Mouse (Mus musculus): ENCODE measurements around the gene Rspo4. TPM values are rescaled to one million over a fixed set of nuclear protein-coding genes. Genes with fewer than 3 reads are reported as not detected.

Rspo4 gene
- total and polyA plus RNA-seq, 3 experiments = 0.11 TPM; not detected in 2

GRCm38 (mm10) chr2:151874551-151874950 is 31.8 kb downstream of the Rspo4 start:
- TF ChIP-seq GATA2 (IDR thresholded peaks at IDR 0.05; ENCODE audit: borderline replicate concordance, low read depth, low read length) (no peak), TAL1 (conservative IDR thresholded peaks at IDR 0.05; ENCODE audit: low read depth, low read length) (no peak), GATA1 (IDR thresholded peaks at IDR 0.05; ENCODE audit: borderline replicate concordance, low read length) (no peak), POLR2AphosphoS5 (IDR thresholded peaks at IDR 0.05; ENCODE audit: insufficient replicate concordance, low read depth, low read length) (no peak), CTCF (IDR thresholded peaks at IDR 0.05; ENCODE audit: low read depth, low read length) (no peak)
- Histone ChIP-seq H3K9me3 (replicated peaks) (no peaks in the 10 kb centered on the region), H3K27me3 (ENCODE audit: insufficient read depth, low read length) (peaks cover 13% of the 10 kb centered on the region; the same call in 1 of the 2 replicates)

GRCm38 (mm10) chr2:151876012-151876485 is 33.3 kb downstream of the Rspo4 start:
- peak; percentile 28; the same call in 1 of the 2 replicates for ATAC-seq (ENCODE audit: extremely low read depth, insufficient number of reproducible peaks, low FRiP score, poor library complexity, severe bottlenecking)
- Histone ChIP-seq H3K4me3 (ENCODE audit: low read depth, low read length) (no peak overlapping the region), H3K27me3 (ENCODE audit: insufficient read depth, low read length) (peaks cover 13% of the 10 kb centered on the region; the same call in 1 of the 2 replicates), H3K36me3 (replicated peaks) (no peaks in the 10 kb centered on the region), H3K9me3 (replicated peaks) (no peaks in the 10 kb centered on the region), H3K4me1 (ENCODE audit: insufficient read depth, low read depth, low read length) (peaks cover 4% of the 10 kb centered on the region; the same call in 1 of the 2 replicates)
- peak; percentile 53 for DNase-seq (ENCODE audit: low spot score)
- TF ChIP-seq GATA1 (IDR thresholded peaks at IDR 0.05; ENCODE audit: borderline replicate concordance, low read length) (no peak), CTCF (IDR thresholded peaks at IDR 0.05; ENCODE audit: low read depth, low read length) (peak; percentile 80)

More at GRCm38 (mm10) chr2:151874551-151874950, 31.8 kb downstream of the Rspo4 start:
- DNase-seq (ENCODE audit: low spot score) = no peak
- ATAC-seq (ENCODE audit: extremely low read depth, insufficient number of reproducible peaks, low FRiP score, poor library complexity, severe bottlenecking) = no peak
- Histone ChIP-seq H3K36me3 (replicated peaks) (no peaks in the 10 kb centered on the region), H3K4me1 (ENCODE audit: insufficient read depth, low read depth, low read length) (peaks cover 4% of the 10 kb centered on the region; the same call in 1 of the 2 replicates), H3K4me3 (ENCODE audit: low read depth, low read length) (no peak overlapping the region)

- TF ChIP-seq GATA2 (IDR thresholded peaks at IDR 0.05; ENCODE audit: borderline replicate concordance, low read depth, low read length) (no peak), CTCF (IDR thresholded peaks at IDR 0.05; ENCODE audit: low read depth, low read length) (no peak), GATA1 (IDR thresholded peaks at IDR 0.05; ENCODE audit: borderline replicate concordance, low read length) (no peak), POLR2AphosphoS5 (IDR thresholded peaks at IDR 0.05; ENCODE audit: insufficient replicate concordance, low read depth, low read length) (no peak), TAL1 (conservative IDR thresholded peaks at IDR 0.05; ENCODE audit: low read depth, low read length) (no peak)
- no peaks in the 10 kb centered on the region for H3K36me3 ChIP-seq (replicated peaks)
- H3K27me3 ChIP-seq (ENCODE audit: insufficient read depth, low read length) = peaks cover 6% of the 10 kb centered on the region; the same call in 1 of the 2 replicates
- no peak for ATAC-seq (ENCODE audit: extremely low read depth, insufficient number of reproducible peaks, low FRiP score, poor library complexity, severe bottlenecking)
- H3K4me1 ChIP-seq (ENCODE audit: insufficient read depth, low read depth, low read length) = peaks cover 4% of the 10 kb centered on the region; the same call in 1 of the 2 replicates
- no peak overlapping the region for H3K4me3 ChIP-seq (ENCODE audit: low read depth, low read length)
- DNase-seq (ENCODE audit: low spot score) = no peak
- no peaks in the 10 kb centered on the region for H3K9me3 ChIP-seq (replicated peaks)
These were observed 35.9 kb downstream of the Rspo4 start for GRCm38 (mm10) chr2:151878645-151879044.

- ATAC-seq (ENCODE audit: extremely low read depth, insufficient number of reproducible peaks, low FRiP score, poor library complexity, severe bottlenecking) (no peak), DNase-seq (ENCODE audit: low spot score) (no peak)
- TF ChIP-seq GATA2 (IDR thresholded peaks at IDR 0.05; ENCODE audit: borderline replicate concordance, low read depth, low read length) (no peak), TAL1 (conservative IDR thresholded peaks at IDR 0.05; ENCODE audit: low read depth, low read length) (no peak), POLR2AphosphoS5 (IDR thresholded peaks at IDR 0.05; ENCODE audit: insufficient replicate concordance, low read depth, low read length) (no peak), GATA1 (IDR thresholded peaks at IDR 0.05; ENCODE audit: borderline replicate concordance, low read length) (no peak), CTCF (IDR thresholded peaks at IDR 0.05; ENCODE audit: low read depth, low read length) (no peak)
- peaks cover 6% of the 10 kb centered on the region; the same call in 1 of the 2 replicates for H3K27me3 ChIP-seq (ENCODE audit: insufficient read depth, low read length)
- no peaks in the 10 kb centered on the region for H3K9me3 ChIP-seq (replicated peaks)
- H3K4me1 ChIP-seq (ENCODE audit: insufficient read depth, low read depth, low read length) = peaks cover 4% of the 10 kb centered on the region; the same call in 1 of the 2 replicates
- H3K4me3 ChIP-seq (ENCODE audit: low read depth, low read length) = no peak overlapping the region
- H3K36me3 ChIP-seq (replicated peaks) = no peaks in the 10 kb centered on the region
These were observed 37.0 kb downstream of the Rspo4 start for GRCm38 (mm10) chr2:151879760-151880159.

- DNase-seq (ENCODE audit: low spot score) (no peak), ATAC-seq (ENCODE audit: extremely low read depth, insufficient number of reproducible peaks, low FRiP score, poor library complexity, severe bottlenecking) (no peak)
- Histone ChIP-seq H3K36me3 (replicated peaks) (no peaks in the 10 kb centered on the region), H3K4me3 (ENCODE audit: low read depth, low read length) (no peak overlapping the region), H3K27me3 (ENCODE audit: insufficient read depth, low read length) (peaks cover 4% of the 10 kb centered on the region; the same call in 1 of the 2 replicates), H3K9me3 (replicated peaks) (no peaks in the 10 kb centered on the region), H3K4me1 (ENCODE audit: insufficient read depth, low read depth, low read length) (no peaks in the 10 kb centered on the region)
- no peak for TF ChIP-seq GATA1 (IDR thresholded peaks at IDR 0.05; ENCODE audit: borderline replicate concordance, low read length)
- no peak for TF ChIP-seq GATA2 (IDR thresholded peaks at IDR 0.05; ENCODE audit: borderline replicate concordance, low read depth, low read length)
- TF ChIP-seq TAL1 (conservative IDR thresholded peaks at IDR 0.05; ENCODE audit: low read depth, low read length) = no peak
- TF ChIP-seq POLR2AphosphoS5 (IDR thresholded peaks at IDR 0.05; ENCODE audit: insufficient replicate concordance, low read depth, low read length) = no peak
These were observed 48.3 kb downstream of the Rspo4 start for GRCm38 (mm10) chr2:151891031-151891430.

- Histone ChIP-seq H3K27me3 (ENCODE audit: insufficient read depth, low read length) (peaks cover 2% of the 10 kb centered on the region; the same call in 1 of the 2 replicates), H3K36me3 (replicated peaks) (no peaks in the 10 kb centered on the region), H3K4me1 (ENCODE audit: insufficient read depth, low read depth, low read length) (no peaks in the 10 kb centered on the region), H3K4me3 (ENCODE audit: low read depth, low read length) (no peak overlapping the region), H3K9me3 (replicated peaks) (no peaks in the 10 kb centered on the region)
- DNase-seq (ENCODE audit: low spot score) (no peak), ATAC-seq (ENCODE audit: extremely low read depth, insufficient number of reproducible peaks, low FRiP score, poor library complexity, severe bottlenecking) (no peak)
- TF ChIP-seq TAL1 (conservative IDR thresholded peaks at IDR 0.05; ENCODE audit: low read depth, low read length) (no peak), POLR2AphosphoS5 (IDR thresholded peaks at IDR 0.05; ENCODE audit: insufficient replicate concordance, low read depth, low read length) (no peak), GATA2 (IDR thresholded peaks at IDR 0.05; ENCODE audit: borderline replicate concordance, low read depth, low read length) (no peak), GATA1 (IDR thresholded peaks at IDR 0.05; ENCODE audit: borderline replicate concordance, low read length) (no peak), CTCF (IDR thresholded peaks at IDR 0.05; ENCODE audit: low read depth, low read length) (no peak)
These were observed 50.5 kb downstream of the Rspo4 start for GRCm38 (mm10) chr2:151893122-151893774.

Measured in G1E (cell line).